Mouse (Mus musculus): ENCODE measurements at regions not wholly inside any gene's neighbourhood (a gene's known extent, or its start where the extent isn't known, plus 50 kb on each side); places are given as distances from the start of the nearest gene placed in this dataset.

- H3K9me3 ChIP-seq (replicated peaks; ENCODE audit: insufficient read depth, low read length), result no peaks in the 10 kb centered on the region
- TF ChIP-seq UBTF (IDR thresholded peaks at IDR 0.05; ENCODE audit: borderline replicate concordance, insufficient read depth, low read depth, low read length) (no peak), MAX (IDR thresholded peaks at IDR 0.05; ENCODE audit: low read length) (no peak), EP300 (IDR thresholded peaks at IDR 0.05; ENCODE audit: low read depth in 1 of 2, low read length in 2 of 2) (no peak), POLR2A (IDR thresholded peaks at IDR 0.05; ENCODE audit: control insufficient read depth in 1 of 2, insufficient read depth in 1 of 2, low read depth in 1 of 2, low read length in 2 of 2, poor library complexity in 1 of 2) (no peak), SMC3 (IDR thresholded peaks at IDR 0.05; ENCODE audit: low read depth, low read length) (no peak), ZNF384 (IDR thresholded peaks at IDR 0.05; ENCODE audit: low read depth, low read length) (no peak), RAD21 (IDR thresholded peaks at IDR 0.05; ENCODE audit: low read depth, low read length) (no peak), NELFE (IDR thresholded peaks at IDR 0.05; ENCODE audit: low read depth, low read length) (no peak), GATA1 (IDR thresholded peaks at IDR 0.05; ENCODE audit: low read depth, low read length) (no peak), ZKSCAN1 (IDR thresholded peaks at IDR 0.05; ENCODE audit: low read depth, low read length) (no peak), USF1 (IDR thresholded peaks at IDR 0.05; ENCODE audit: low read depth, low read length) (no peak), JUND (IDR thresholded peaks at IDR 0.05; ENCODE audit: low read depth, low read length) (no peak), RCOR1 (IDR thresholded peaks at IDR 0.05; ENCODE audit: low read depth, low read length) (no peak)
Measured at GRCm38 (mm10) chr13:41701345-41701744, 95.6 kb downstream of the Tmem170b start.

GRCm38 (mm10) chr13:41701829-41702231 lies 96.1 kb downstream of the Tmem170b start:
- Histone ChIP-seq H3K79me2 (ENCODE audit: control insufficient read depth, insufficient read depth, low read length, poor library complexity) (no peaks in the 10 kb centered on the region), H3K36me3 (ENCODE audit: control insufficient read depth in 1 of 2, insufficient read depth in 2 of 2, low read length in 2 of 2) (no peaks in the 10 kb centered on the region), H3K4me1 (ENCODE audit: control insufficient read depth in 1 of 2, insufficient read depth in 2 of 2, low read length in 2 of 2) (no peaks in the 10 kb centered on the region), H3K27ac (ENCODE audit: control insufficient read depth, low read depth, low read length) (no peak overlapping the region), H3K27me3 (ENCODE audit: control insufficient read depth in 1 of 2, insufficient read depth in 2 of 2, low read length in 2 of 2) (no peaks in the 10 kb centered on the region), H3K9ac (ENCODE audit: control insufficient read depth, low read depth, low read length, poor library complexity, severe bottlenecking) (no peak overlapping the region), H3K4me3 (ENCODE audit: control insufficient read depth in 1 of 2, insufficient read depth in 1 of 2, low read depth in 2 of 2, low read length in 2 of 2) (no peak overlapping the region), H3K9me3 (replicated peaks; ENCODE audit: insufficient read depth, low read length) (no peaks in the 10 kb centered on the region)
- no peak for TF ChIP-seq HCFC1 (IDR thresholded peaks at IDR 0.05; ENCODE audit: low read depth, low read length)
- TF ChIP-seq CHD1 (IDR thresholded peaks at IDR 0.05; ENCODE audit: low read depth, low read length), result no peak
- no peak for TF ChIP-seq SIN3A (IDR thresholded peaks at IDR 0.05; ENCODE audit: low read length)
- no peak for TF ChIP-seq ZMIZ1 (IDR thresholded peaks at IDR 0.05; ENCODE audit: low read depth, low read length)
- no peak for TF ChIP-seq MYB (IDR thresholded peaks at IDR 0.05; ENCODE audit: low read depth, low read length)
- TF ChIP-seq CTCF (IDR thresholded peaks at IDR 0.05 in 2 of 3, conservative IDR thresholded peaks at IDR 0.05 in 1 of 3; ENCODE audit: control insufficient read depth in 1 of 3, insufficient read depth in 1 of 3, low read depth in 2 of 3, low read length in 3 of 3, poor library complexity in 1 of 3, severe bottlenecking in 1 of 3), result no peak
- no peak for TF ChIP-seq ZC3H11A (IDR thresholded peaks at IDR 0.05; ENCODE audit: low read depth, low read length)
- TF ChIP-seq CHD2 (IDR thresholded peaks at IDR 0.05; ENCODE audit: low read length), result no peak
- no peak for TF ChIP-seq MEF2A (IDR thresholded peaks at IDR 0.05; ENCODE audit: extremely low read depth, insufficient replicate concordance, low read depth, low read length, poor library complexity, severe bottlenecking)
- no peak for DNase-seq (ENCODE audit: low read depth, low spot score)

More at GRCm38 (mm10) chr13:41701345-41701744, 95.6 kb downstream of the Tmem170b start:
- Histone ChIP-seq H3K36me3 (ENCODE audit: control insufficient read depth in 1 of 2, insufficient read depth in 2 of 2, low read length in 2 of 2) (no peaks in the 10 kb centered on the region), H3K79me2 (ENCODE audit: control insufficient read depth, insufficient read depth, low read length, poor library complexity) (no peaks in the 10 kb centered on the region), H3K27ac (ENCODE audit: control insufficient read depth, low read depth, low read length) (no peak overlapping the region), H3K9ac (ENCODE audit: control insufficient read depth, low read depth, low read length, poor library complexity, severe bottlenecking) (no peak overlapping the region), H3K4me3 (ENCODE audit: control insufficient read depth in 1 of 2, insufficient read depth in 1 of 2, low read depth in 2 of 2, low read length in 2 of 2) (no peak overlapping the region), H3K4me1 (ENCODE audit: control insufficient read depth in 1 of 2, insufficient read depth in 2 of 2, low read length in 2 of 2) (no peaks in the 10 kb centered on the region), H3K27me3 (ENCODE audit: control insufficient read depth in 1 of 2, insufficient read depth in 2 of 2, low read length in 2 of 2) (no peaks in the 10 kb centered on the region)
- DNase-seq (ENCODE audit: low read depth, low spot score), result no peak
